Mouse (Mus musculus): ENCODE results near the gene Pigyl.

- TF ChIP-seq CTCF (IDR thresholded peaks at IDR 0.05; ENCODE audit: borderline replicate concordance, insufficient read depth, low read depth, low read length) (no peak), POLR2A (IDR thresholded peaks at IDR 0.05; ENCODE audit: borderline replicate concordance, insufficient read depth, low read length) (no peak)
These were observed 5.7 kb upstream of the Pigyl start for GRCm38 (mm10) chr9:22150946-22151345.

All from cerebellum, adult 2 months (tissue).